Mouse (Mus musculus) brain, embryonic 14.5 days (tissue): ENCODE results near the gene Xylt2.

Experiments used
- CTCF ChIP-seq: fragments of 200-500 bp; IDR thresholded peaks from 2 replicates; pipeline ENCODE4 v1.5.1; 2012; ENCODE audit warnings: inconsistent platforms, mild to moderate bottlenecking, moderate library complexity, borderline replicate concordance; ENCODE audit not compliant: insufficient read depth, insufficient read length; ENCODE audit errors: extremely low read depth
- POLR2A ChIP-seq: fragments of 200-500 bp; IDR thresholded peaks from 2 replicates; pipeline ENCODE4 v1.6.1; 2012; ENCODE audit warnings: mild to moderate bottlenecking, inconsistent platforms, borderline replicate concordance; ENCODE audit not compliant: poor library complexity, insufficient read depth, insufficient read length, severe bottlenecking; ENCODE audit errors: extremely low read depth

- TF ChIP-seq CTCF (no peak), POLR2A (no peak)
These were observed 56.4 kb downstream of the Xylt2 start for GRCm38 (mm10) chr11:94620766-94621457.
